Mouse (Mus musculus) ES-Bruce4 (cell line): Measurements from ENCODE around the gene Snd1.

Experiments
- CTCF ChIP-seq: IDR thresholded peaks from one replicate; pipeline ENCODE4 v1.8.1; 2011; ENCODE audit warnings: low read depth, low read length
- EP300 ChIP-seq: IDR thresholded peaks from 2 replicates; pipeline ENCODE4 v1.6.1; 2011; ENCODE audit warnings: low read depth, low read length; ENCODE audit not compliant: insufficient read depth
- POLR2A ChIP-seq: IDR thresholded peaks from one replicate; pipeline ENCODE4 v1.8.1; 2011; ENCODE audit warnings: low read length; ENCODE audit not compliant: insufficient read depth

DNA sequence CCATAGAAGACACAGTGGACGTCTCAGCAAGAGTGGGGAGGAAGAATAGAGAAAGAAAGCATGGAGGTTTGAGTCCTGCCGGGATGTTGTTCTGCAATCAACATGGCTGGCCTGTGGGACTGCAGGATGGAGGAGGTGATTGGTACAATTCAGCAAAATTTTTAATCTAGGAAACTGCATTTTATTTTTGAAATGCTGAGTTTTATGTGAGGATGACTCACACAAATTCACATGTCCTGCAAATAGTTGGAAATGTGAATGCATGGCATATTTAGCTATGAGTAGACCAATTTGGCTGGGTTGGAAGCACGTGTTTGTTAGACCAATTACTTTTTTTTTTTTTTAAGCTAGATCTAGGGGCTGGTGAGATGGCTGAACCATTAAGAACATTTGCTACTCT is 222.3 kb downstream of the Snd1 start:
- TF ChIP-seq POLR2A = no peak
- TF ChIP-seq CTCF = no peak
- no peak for TF ChIP-seq EP300
